Mouse (Mus musculus): ENCODE data around the gene Uxt. TPM values are rescaled to one million over a fixed set of nuclear protein-coding genes. Genes with fewer than 3 reads are reported as not detected.

Gene Uxt
- polyA plus RNA-seq, 1 experiment from 2014 or later = 55.0 TPM

Other genes with a start within 250 kb of the Uxt start
- gene Araf, start 164.2 kb downstream of the Uxt start, polyA plus RNA-seq (2014; fragmentation: Nextera tagmentation; extraction: Ambion mirVana) = 68.0 and 74.8 TPM in 2 replicates
- 12.0 and 15.2 TPM in 2 replicates for gene Timp1, start 91.9 kb downstream of the Uxt start, polyA plus RNA-seq (2014; fragmentation: Nextera tagmentation; extraction: Ambion mirVana)
- 3.6 and 4.0 TPM in 2 replicates for gene Syn1, start 41.0 kb downstream of the Uxt start, polyA plus RNA-seq (2014; fragmentation: Nextera tagmentation; extraction: Ambion mirVana)
- gene Cfp, start 30.5 kb downstream of the Uxt start, polyA plus RNA-seq (2014; fragmentation: Nextera tagmentation; extraction: Ambion mirVana) = 2.1 and 3.4 TPM in 2 replicates
- 8.2 and 8.4 TPM in 2 replicates for gene Elk1, start 11.4 kb downstream of the Uxt start, polyA plus RNA-seq (2014; fragmentation: Nextera tagmentation; extraction: Ambion mirVana)
- 6.4 and 6.7 TPM in 2 replicates for gene Zfp182, start 100.3 kb upstream of the Uxt start, polyA plus RNA-seq (2014; fragmentation: Nextera tagmentation; extraction: Ambion mirVana)
- not detected in 2 replicates for gene Spaca5, start 106.4 kb upstream of the Uxt start, polyA plus RNA-seq (2014; fragmentation: Nextera tagmentation; extraction: Ambion mirVana)
- 3.2 and 3.3 TPM in 2 replicates for gene Zfp300, start 127.5 kb upstream of the Uxt start, polyA plus RNA-seq (2014; fragmentation: Nextera tagmentation; extraction: Ambion mirVana)
- gene Ssxa1, start 153.8 kb upstream of the Uxt start, polyA plus RNA-seq (2014; fragmentation: Nextera tagmentation; extraction: Ambion mirVana) = not detected in 2 replicates
- not detected in 2 replicates for gene Gm21876, start 213.6 kb upstream of the Uxt start, polyA plus RNA-seq (2014; fragmentation: Nextera tagmentation; extraction: Ambion mirVana)